Mouse (Mus musculus): ENCODE measurements around the gene Syt3. TPM values are rescaled to one million over a fixed set of nuclear protein-coding genes. Genes with fewer than 3 reads are reported as not detected.
A peak's percentile ranks its signal among the peaks of the same experiment; 100 is the strongest.

Gene Syt3
- polyA plus RNA-seq, 1 experiment from 2014 or later, result 3.5 TPM

- 59% methylated on average over 6 of the region's 6 CpGs for WGBS
- H3K27ac ChIP-seq, result no peak overlapping the region
- no peak overlapping the region for H3K4me3 ChIP-seq (replicated peaks; ENCODE audit: low read depth, low read length)
- H3K27me3 ChIP-seq (ENCODE audit: insufficient read depth, low read length), result peaks cover 32% of the 10 kb centered on the region
- H3K4me1 ChIP-seq (replicated peaks; ENCODE audit: insufficient read depth, low read length), result no peaks in the 10 kb centered on the region; the same call in 1 of the 2 replicates
- ATAC-seq (replicated peaks; ENCODE audit: low FRiP score, low read depth), result no peak
- H3K36me3 ChIP-seq (ENCODE audit: insufficient read depth, low read length), result no peaks in the 10 kb centered on the region; the same call in 1 of the 2 replicates
- H3K9ac ChIP-seq (ENCODE audit: low read depth, low read length), result no peak overlapping the region
- no peak overlapping the region for H3K4me2 ChIP-seq (ENCODE audit: low read length)
- DNase-seq (ENCODE audit: low spot score), result no peak
- no peaks in the 10 kb centered on the region for H3K9me3 ChIP-seq (replicated peaks; ENCODE audit: low read length)
- TF ChIP-seq CTCF (IDR thresholded peaks at IDR 0.05; ENCODE audit: low read depth), result no peak
Observed at GRCm38 (mm10) chr7:44340226-44340625, 43.7 kb upstream of the Syt3 start.

- DNase-seq (ENCODE audit: low spot score) (no peak), ATAC-seq (replicated peaks; ENCODE audit: low FRiP score, low read depth) (no peak)
- 74% methylated on average over 10 of the region's 10 CpGs for WGBS
- Histone ChIP-seq H3K4me3 (replicated peaks; ENCODE audit: low read depth, low read length) (no peak overlapping the region), H3K27ac (no peak overlapping the region), H3K4me1 (replicated peaks; ENCODE audit: insufficient read depth, low read length) (no peaks in the 10 kb centered on the region), H3K9ac (ENCODE audit: low read depth, low read length) (no peak overlapping the region), H3K9me3 (replicated peaks; ENCODE audit: low read length) (no peaks in the 10 kb centered on the region), H3K4me2 (ENCODE audit: low read length) (no peak overlapping the region), H3K36me3 (ENCODE audit: insufficient read depth, low read length) (no peaks in the 10 kb centered on the region; the same call in 1 of the 2 replicates), H3K27me3 (ENCODE audit: insufficient read depth, low read length) (peaks cover 27% of the 10 kb centered on the region)
- no peak for TF ChIP-seq CTCF (IDR thresholded peaks at IDR 0.05; ENCODE audit: low read depth)
Observed at GRCm38 (mm10) chr7:44341119-44341518, 42.8 kb upstream of the Syt3 start.

GRCm38 (mm10) chr7:44341714-44342113, 42.2 kb upstream of the Syt3 start:
- Histone ChIP-seq H3K27ac (no peak overlapping the region), H3K9ac (ENCODE audit: low read depth, low read length) (no peak overlapping the region), H3K9me3 (replicated peaks; ENCODE audit: low read length) (no peaks in the 10 kb centered on the region), H3K36me3 (ENCODE audit: insufficient read depth, low read length) (no peaks in the 10 kb centered on the region; the same call in 1 of the 2 replicates), H3K4me3 (replicated peaks; ENCODE audit: low read depth, low read length) (no peak overlapping the region), H3K4me2 (ENCODE audit: low read length) (no peak overlapping the region), H3K27me3 (ENCODE audit: insufficient read depth, low read length) (peaks cover 21% of the 10 kb centered on the region), H3K4me1 (replicated peaks; ENCODE audit: insufficient read depth, low read length) (no peaks in the 10 kb centered on the region)
- TF ChIP-seq CTCF (IDR thresholded peaks at IDR 0.05; ENCODE audit: low read depth), result no peak
- WGBS, result 57% methylated on average over 5 of the region's 5 CpGs
- ATAC-seq (replicated peaks; ENCODE audit: low FRiP score, low read depth) (no peak), DNase-seq (ENCODE audit: low spot score) (no peak)

GRCm38 (mm10) chr7:44343459-44344015, 40.4 kb upstream of the Syt3 start:
- H3K9ac ChIP-seq (ENCODE audit: low read depth, low read length), result no peak overlapping the region
- ATAC-seq (replicated peaks; ENCODE audit: low FRiP score, low read depth) (peak; percentile 41; the same call in 1 of the 2 replicates), DNase-seq (ENCODE audit: low spot score) (peak; percentile 24)
- no peak overlapping the region for H3K4me2 ChIP-seq (ENCODE audit: low read length)
- no peaks in the 10 kb centered on the region for H3K4me1 ChIP-seq (replicated peaks; ENCODE audit: insufficient read depth, low read length)
- 28% methylated on average over 11 of the region's 11 CpGs for WGBS
- TF ChIP-seq CTCF (IDR thresholded peaks at IDR 0.05; ENCODE audit: low read depth), result no peak
- H3K27me3 ChIP-seq (ENCODE audit: insufficient read depth, low read length), result 0 out of 2 replicates have a peak, but pooled peaks cover 4% of the 10 kb centered on the region
- H3K36me3 ChIP-seq (ENCODE audit: insufficient read depth, low read length), result no peaks in the 10 kb centered on the region; the same call in 1 of the 2 replicates
- H3K9me3 ChIP-seq (replicated peaks; ENCODE audit: low read length), result no peaks in the 10 kb centered on the region
- no peak overlapping the region for H3K27ac ChIP-seq
- no peak overlapping the region for H3K4me3 ChIP-seq (replicated peaks; ENCODE audit: low read depth, low read length)

- Histone ChIP-seq H3K4me3 (replicated peaks; ENCODE audit: low read depth, low read length) (no peak overlapping the region), H3K4me2 (ENCODE audit: low read length) (no peak overlapping the region), H3K9me3 (replicated peaks; ENCODE audit: low read length) (no peaks in the 10 kb centered on the region), H3K4me1 (replicated peaks; ENCODE audit: insufficient read depth, low read length) (no peaks in the 10 kb centered on the region), H3K36me3 (ENCODE audit: insufficient read depth, low read length) (no peaks in the 10 kb centered on the region; the same call in 1 of the 2 replicates), H3K27me3 (ENCODE audit: insufficient read depth, low read length) (peaks cover 2% of the 10 kb centered on the region; the same call in 1 of the 2 replicates), H3K27ac (no peak overlapping the region), H3K9ac (ENCODE audit: low read depth, low read length) (no peak overlapping the region)
- TF ChIP-seq CTCF (IDR thresholded peaks at IDR 0.05; ENCODE audit: low read depth), result no peak
- ATAC-seq (replicated peaks; ENCODE audit: low FRiP score, low read depth), result no peak
- DNase-seq (ENCODE audit: low spot score), result no peak
- 60% methylated on average over 12 of the region's 12 CpGs for WGBS
Observed at GRCm38 (mm10) chr7:44344622-44345021, 39.3 kb upstream of the Syt3 start.

- no peaks in the 10 kb centered on the region for H3K36me3 ChIP-seq (ENCODE audit: insufficient read depth, low read length)
- H3K27me3 ChIP-seq (ENCODE audit: insufficient read depth, low read length), result peaks cover 42% of the 10 kb centered on the region
- no peaks in the 10 kb centered on the region for H3K9me3 ChIP-seq (replicated peaks; ENCODE audit: low read length)
- H3K4me3 ChIP-seq (replicated peaks; ENCODE audit: low read depth, low read length), result no peak overlapping the region
- H3K9ac ChIP-seq (ENCODE audit: low read depth, low read length), result no peak overlapping the region
- peaks cover 3% of the 10 kb centered on the region; the same call in 1 of the 2 replicates for H3K4me1 ChIP-seq (replicated peaks; ENCODE audit: insufficient read depth, low read length)
- H3K4me2 ChIP-seq (ENCODE audit: low read length), result no peak overlapping the region
- no peak for ATAC-seq (replicated peaks; ENCODE audit: low FRiP score, low read depth)
- no peak for DNase-seq (ENCODE audit: low spot score)
- WGBS, result 7% methylated on average over 3 of the region's 3 CpGs
- no peak for TF ChIP-seq CTCF (IDR thresholded peaks at IDR 0.05; ENCODE audit: low read depth)
- H3K27ac ChIP-seq, result no peak overlapping the region
Observed at GRCm38 (mm10) chr7:44349043-44349442, 34.9 kb upstream of the Syt3 start.
